Mouse (Mus musculus) embryo, embryonic 9.5 days (tissue): ENCODE data around the gene Gm49486.

ENCODE experiments used
- DNase-seq: peaks from one replicate; pipeline ENCODE4 v3.0.0-alpha.2; 2017; ENCODE audit errors: extremely low spot score

Gm49486 gene

GRCm38 (mm10) chr15:79229058-79229821 is at the start of gene Gm49486, which contains the start of gene Pick1:
Gm49486 (plus strand) TSS chr15:79229391.
Pick1 (plus strand) TSS chr15:79229173.
- DNase-seq = peak; percentile 89

GRCm38 (mm10) chr15:79185213-79185612 is 44.0 kb upstream of the Gm49486 start:
- no peak for DNase-seq

- no peak for DNase-seq
These were observed 41.4 kb upstream of the Gm49486 start for GRCm38 (mm10) chr15:79187819-79188218.

GRCm38 (mm10) chr15:79191426-79191825 is 37.8 kb upstream of the Gm49486 start:
- no peak for DNase-seq

GRCm38 (mm10) chr15:79192450-79192849 is 36.7 kb upstream of the Gm49486 start:
- no peak for DNase-seq

GRCm38 (mm10) chr15:79192885-79193845 is 36.0 kb upstream of the Gm49486 start:
- peak; percentile 66 for DNase-seq

GRCm38 (mm10) chr15:79194048-79194447 is 35.1 kb upstream of the Gm49486 start:
- no peak for DNase-seq

GRCm38 (mm10) chr15:79194946-79195345 is 34.2 kb upstream of the Gm49486 start:
- no peak for DNase-seq

GRCm38 (mm10) chr15:79195492-79195891 is 33.7 kb upstream of the Gm49486 start:
- DNase-seq = no peak

- no peak for DNase-seq
These were observed 29.7 kb upstream of the Gm49486 start for GRCm38 (mm10) chr15:79199390-79199976.

- peak; percentile 43 for DNase-seq
These were observed 27.6 kb upstream of the Gm49486 start for GRCm38 (mm10) chr15:79201491-79202150.

GRCm38 (mm10) chr15:79202575-79202974 is 26.6 kb upstream of the Gm49486 start:
- DNase-seq = no peak

GRCm38 (mm10) chr15:79208211-79208610 is 21.0 kb upstream of the Gm49486 start:
- no peak for DNase-seq

GRCm38 (mm10) chr15:79208758-79209439 is 20.3 kb upstream of the Gm49486 start:
- no peak for DNase-seq

- no peak for DNase-seq
These were observed 18.8 kb upstream of the Gm49486 start for GRCm38 (mm10) chr15:79210357-79210756.

- no peak for DNase-seq
These were observed 16.3 kb upstream of the Gm49486 start for GRCm38 (mm10) chr15:79212750-79213446.

- no peak for DNase-seq
These were observed 15.6 kb upstream of the Gm49486 start for GRCm38 (mm10) chr15:79213591-79213990.

GRCm38 (mm10) chr15:79216191-79216590 is 13.0 kb upstream of the Gm49486 start:
- DNase-seq = no peak

GRCm38 (mm10) chr15:79219572-79219971 is 9.6 kb upstream of the Gm49486 start:
- peak; percentile 82 for DNase-seq

- DNase-seq = peak; percentile 80
These were observed 5.5 kb upstream of the Gm49486 start for GRCm38 (mm10) chr15:79223641-79224040.
